Mouse (Mus musculus) MEL (cell line): Measurements from ENCODE around the gene Sycp2. TPM values are rescaled to one million over a fixed set of nuclear protein-coding genes. Genes with fewer than 3 reads are reported as not detected.

Experiments used
- DNase-seq: peaks from one replicate; pipeline ENCODE4 v3.0.0; 2011; ENCODE audit warnings: low read depth, low spot score
- H3K27ac ChIP-seq: 2 replicates; pipeline ENCODE4 v1.5.1; 2012; ENCODE audit warnings: low read depth, mild to moderate bottlenecking, control low read depth, low read length, moderate library complexity; ENCODE audit not compliant: control insufficient read depth
- H3K27me3 ChIP-seq, 2 experiments: fragments of 150-350 bp in 1 of 2; sonication (generic) in 1 of 2; 2 replicates each; pipeline ENCODE4 v1.6.1; 2012; ENCODE audit warnings: low read length in 2 of 2, mild to moderate bottlenecking in 2 of 2, improper control_type of control experiment in 1 of 2, moderate library complexity in 1 of 2; ENCODE audit not compliant: insufficient read depth in 2 of 2, control insufficient read depth in 1 of 2
- H3K36me3 ChIP-seq, 2 experiments: 2 replicates each; pipeline ENCODE4 v1.6.1; 2012 to 2014; ENCODE audit warnings: low read length in 2 of 2, improper control_type of control experiment in 1 of 2, inconsistent platforms in 1 of 2, mild to moderate bottlenecking in 1 of 2; ENCODE audit not compliant: insufficient read depth in 2 of 2, control insufficient read depth in 1 of 2
- H3K4me1 ChIP-seq, 2 experiments: fragments of 150-350 bp in 1 of 2; sonication (generic) in 1 of 2; 2 replicates each; pipeline ENCODE4 v1.6.1; 2012; ENCODE audit warnings: low read length in 2 of 2, improper control_type of control experiment in 1 of 2, mild to moderate bottlenecking in 1 of 2; ENCODE audit not compliant: insufficient read depth in 2 of 2, control insufficient read depth in 1 of 2
- H3K4me3 ChIP-seq, 2 experiments: fragments of 150-350 bp in 1 of 2; sonication (generic) in 1 of 2; 2 replicates each; pipeline ENCODE4 v1.5.1; 2012; ENCODE audit warnings: low read depth in 2 of 2, low read length in 2 of 2, mild to moderate bottlenecking in 2 of 2, moderate library complexity in 2 of 2, control low read depth in 1 of 2, improper control_type of control experiment in 1 of 2; ENCODE audit not compliant: control insufficient read depth in 1 of 2, insufficient read depth in 1 of 2
- H3K79me2 ChIP-seq: 2 replicates; pipeline ENCODE4 v1.6.1; 2012; ENCODE audit warnings: mild to moderate bottlenecking, low read length, moderate library complexity; ENCODE audit not compliant: control insufficient read depth, poor library complexity, insufficient read depth
- H3K9ac ChIP-seq: 2 replicates; pipeline ENCODE4 v1.6.1; 2012; ENCODE audit warnings: low read depth, mild to moderate bottlenecking, control low read depth, low read length, moderate library complexity; ENCODE audit not compliant: control insufficient read depth, poor library complexity, severe bottlenecking
- H3K9me3 ChIP-seq: fragments of 150-350 bp; sonication (generic); replicated peaks from 2 replicates; pipeline ENCODE4 v1.6.1; 2012; ENCODE audit warnings: mild to moderate bottlenecking, low read length, improper control_type of control experiment, moderate library complexity; ENCODE audit not compliant: insufficient read depth
- CHD2 ChIP-seq: IDR thresholded peaks from 2 replicates; pipeline ENCODE4 v1.6.1; 2011; ENCODE audit warnings: low read length, improper control_type of control experiment
- CTCF ChIP-seq, 3 experiments: IDR thresholded peaks in 2 of 3; conservative IDR thresholded peaks in 1 of 3; 2 replicates each; pipeline ENCODE4 v1.5.1; 2011 to 2012; ENCODE audit warnings: low read length in 3 of 3, low read depth in 2 of 3, mild to moderate bottlenecking in 2 of 3, improper control_type of control experiment in 1 of 3, inconsistent platforms in 1 of 3, mixed read lengths in 1 of 3, moderate library complexity in 1 of 3; ENCODE audit not compliant: control insufficient read depth in 1 of 3, insufficient read depth in 1 of 3, poor library complexity in 1 of 3, severe bottlenecking in 1 of 3
- E2F4 ChIP-seq: IDR thresholded peaks from 2 replicates; pipeline ENCODE4 v1.6.1; 2011; ENCODE audit warnings: low read depth, low read length, improper control_type of control experiment, borderline replicate concordance
- ELF1 ChIP-seq: IDR thresholded peaks from 2 replicates; pipeline ENCODE4 v1.6.1; 2014; ENCODE audit warnings: low read depth, mild to moderate bottlenecking, inconsistent platforms, low read length, improper control_type of control experiment, moderate library complexity
- EP300 ChIP-seq, 2 experiments: IDR thresholded peaks; 2 replicates each; pipeline ENCODE4 v1.6.1; 2011; ENCODE audit warnings: improper control_type of control experiment in 2 of 2, low read length in 2 of 2, low read depth in 1 of 2, mild to moderate bottlenecking in 1 of 2
- ETS1 ChIP-seq: IDR thresholded peaks from 2 replicates; pipeline ENCODE4 v1.6.1; 2012; ENCODE audit warnings: low read depth, mild to moderate bottlenecking, inconsistent platforms, low read length, improper control_type of control experiment, moderate library complexity
- GATA1 ChIP-seq: IDR thresholded peaks from 2 replicates; pipeline ENCODE4 v1.6.1; 2011; ENCODE audit warnings: low read depth, low read length, improper control_type of control experiment
- HCFC1 ChIP-seq: IDR thresholded peaks from 2 replicates; pipeline ENCODE4 v1.6.1; 2012; ENCODE audit warnings: low read depth, mild to moderate bottlenecking, inconsistent platforms, low read length, improper control_type of control experiment, moderate library complexity
- JUND ChIP-seq: IDR thresholded peaks from 2 replicates; pipeline ENCODE4 v1.6.1; 2011; ENCODE audit warnings: low read depth, mild to moderate bottlenecking, improper control_type of control experiment, low read length
- KAT2A ChIP-seq: conservative IDR thresholded peaks from 2 replicates; pipeline ENCODE4 v1.6.1; 2012; ENCODE audit warnings: low read depth, low read length, improper control_type of control experiment, inconsistent platforms
- MAFK ChIP-seq: IDR thresholded peaks from 2 replicates; pipeline ENCODE4 v1.6.1; 2011; ENCODE audit warnings: low read depth, mild to moderate bottlenecking, low read length, improper control_type of control experiment, borderline replicate concordance
- MAX ChIP-seq: IDR thresholded peaks from 2 replicates; pipeline ENCODE4 v1.6.1; 2011; ENCODE audit warnings: low read length, improper control_type of control experiment
- MEF2A ChIP-seq: IDR thresholded peaks from 2 replicates; pipeline ENCODE4 v1.6.1; 2014; ENCODE audit warnings: low read depth, mild to moderate bottlenecking, inconsistent platforms, low read length, improper control_type of control experiment; ENCODE audit not compliant: poor library complexity, insufficient replicate concordance, severe bottlenecking; ENCODE audit errors: extremely low read depth
- NRF1 ChIP-seq: IDR thresholded peaks from 2 replicates; pipeline ENCODE4 v1.6.1; 2014; ENCODE audit warnings: low read depth, mild to moderate bottlenecking, inconsistent platforms, low read length, improper control_type of control experiment, moderate library complexity; ENCODE audit not compliant: poor library complexity, insufficient read depth, severe bottlenecking
- POLR2AphosphoS5 ChIP-seq: IDR thresholded peaks from 2 replicates; pipeline ENCODE4 v1.6.1; 2012; ENCODE audit warnings: low read depth, borderline replicate concordance, mild to moderate bottlenecking, inconsistent platforms, low read length, moderate library complexity, mixed read lengths
- RAD21 ChIP-seq: IDR thresholded peaks from 2 replicates; pipeline ENCODE4 v1.6.1; 2011; ENCODE audit warnings: mild to moderate bottlenecking, low read depth, low read length, improper control_type of control experiment
- SIN3A ChIP-seq: IDR thresholded peaks from 2 replicates; pipeline ENCODE4 v1.6.1; 2012; ENCODE audit warnings: low read length, improper control_type of control experiment, inconsistent platforms
- SMC3 ChIP-seq: IDR thresholded peaks from 2 replicates; pipeline ENCODE4 v1.6.1; 2011; ENCODE audit warnings: low read depth, low read length, improper control_type of control experiment
- TBP ChIP-seq: IDR thresholded peaks from 2 replicates; pipeline ENCODE4 v1.8.0; 2011; ENCODE audit warnings: low read depth, low read length, improper control_type of control experiment
- TCF12 ChIP-seq: IDR thresholded peaks from 2 replicates; pipeline ENCODE4 v1.6.1; 2014; ENCODE audit warnings: low read depth, mild to moderate bottlenecking, inconsistent platforms, low read length, improper control_type of control experiment, moderate library complexity
- USF1 ChIP-seq: IDR thresholded peaks from 2 replicates; pipeline ENCODE4 v1.6.1; 2014; ENCODE audit warnings: low read depth, mild to moderate bottlenecking, inconsistent platforms, low read length, improper control_type of control experiment, moderate library complexity
- ZC3H11A ChIP-seq: IDR thresholded peaks from 2 replicates; pipeline ENCODE4 v1.6.1; 2012; ENCODE audit warnings: low read depth, mild to moderate bottlenecking, inconsistent platforms, low read length, improper control_type of control experiment
- ZKSCAN1 ChIP-seq: IDR thresholded peaks from 2 replicates; pipeline ENCODE4 v1.6.1; 2012; ENCODE audit warnings: low read depth, mild to moderate bottlenecking, inconsistent platforms, low read length, improper control_type of control experiment, moderate library complexity
- ZMIZ1 ChIP-seq: IDR thresholded peaks from 2 replicates; pipeline ENCODE4 v1.6.1; 2012; ENCODE audit warnings: low read depth, mild to moderate bottlenecking, inconsistent platforms, low read length, improper control_type of control experiment, moderate library complexity
- ZNF384 ChIP-seq: IDR thresholded peaks from 2 replicates; pipeline ENCODE4 v1.6.1; 2012; ENCODE audit warnings: low read depth, mild to moderate bottlenecking, inconsistent platforms, low read length, improper control_type of control experiment
- polyA plus RNA-seq, 2 experiments: library from polyadenylated mRNA; stranded (reverse) in 1 of 2; unstranded in 1 of 2; fragments of >175 nt in 1 of 2; fragments of >200 nt in 1 of 2; gene quantifications; 2 replicates each; pipeline versions ENCODE4 v1.2.1 to v1.2.4; 2012; ENCODE audit warnings: low replicate concordance in 2 of 2, low read depth in 1 of 2; ENCODE audit not compliant: insufficient read length in 2 of 2, insufficient read depth in 1 of 2, missing spikeins in 1 of 2
- total RNA-seq: library from RNA; depleted of rRNA; stranded (reverse); fragments of 300-350 nt; gene quantifications from 2 replicates; pipeline ENCODE4 v1.2.3, GENCODE M21; 2012

Gene Sycp2
- total and polyA plus RNA-seq, 3 experiments, result not detected

DNA sequence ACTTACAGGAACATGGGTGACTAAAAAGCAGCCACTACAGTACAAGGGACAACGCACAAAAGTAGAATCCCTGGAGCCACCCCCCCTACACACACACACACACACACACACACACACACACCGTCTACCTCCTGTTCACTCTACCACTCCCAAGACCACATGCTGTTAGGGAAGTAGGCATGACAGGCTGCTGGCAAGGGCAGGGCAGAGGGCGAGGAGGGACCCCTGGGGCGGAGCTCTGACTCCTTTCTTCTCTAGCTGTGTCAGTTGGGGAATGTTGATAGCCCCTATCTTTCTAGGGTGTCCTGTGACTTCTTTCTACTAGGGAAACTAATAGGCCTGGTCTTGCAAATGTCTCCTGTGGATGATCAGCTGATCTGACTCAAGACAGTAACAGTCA lies 9.5 kb upstream of the Sycp2 start:
- no peak overlapping the region for H3K9ac ChIP-seq
- H3K4me3 ChIP-seq, result no peak overlapping the region
- no peaks in the 10 kb centered on the region for H3K9me3 ChIP-seq
- H3K4me1 ChIP-seq, result no peaks in the 10 kb centered on the region
- H3K36me3 ChIP-seq, result no peaks in the 10 kb centered on the region
- no peaks in the 10 kb centered on the region for H3K79me2 ChIP-seq
- TF ChIP-seq JUND, result no peak
- TF ChIP-seq EP300 (IDR thresholded peaks at IDR 0.05; ENCODE audit: low read depth in 1 of 2, low read length in 2 of 2), result no peak
- no peak for TF ChIP-seq CHD2
- no peak for TF ChIP-seq HCFC1
- TF ChIP-seq CTCF (IDR thresholded peaks at IDR 0.05 in 2 of 3, conservative IDR thresholded peaks at IDR 0.05 in 1 of 3; ENCODE audit: control insufficient read depth in 1 of 3, insufficient read depth in 1 of 3, low read depth in 2 of 3, low read length in 3 of 3, poor library complexity in 1 of 3, severe bottlenecking in 1 of 3), result no peak
- TF ChIP-seq MAFK, result no peak
- no peak for TF ChIP-seq SMC3
- no peak for TF ChIP-seq ETS1
- TF ChIP-seq TCF12, result no peak
- TF ChIP-seq ZMIZ1, result no peak
- no peak for TF ChIP-seq ZC3H11A
- TF ChIP-seq NRF1, result no peak
- TF ChIP-seq POLR2AphosphoS5, result no peak
- no peak for TF ChIP-seq TBP
- TF ChIP-seq ELF1, result no peak
- DNase-seq, result no peak
- H3K27me3 ChIP-seq, result no peaks in the 10 kb centered on the region
- no peak overlapping the region for H3K27ac ChIP-seq

DNA sequence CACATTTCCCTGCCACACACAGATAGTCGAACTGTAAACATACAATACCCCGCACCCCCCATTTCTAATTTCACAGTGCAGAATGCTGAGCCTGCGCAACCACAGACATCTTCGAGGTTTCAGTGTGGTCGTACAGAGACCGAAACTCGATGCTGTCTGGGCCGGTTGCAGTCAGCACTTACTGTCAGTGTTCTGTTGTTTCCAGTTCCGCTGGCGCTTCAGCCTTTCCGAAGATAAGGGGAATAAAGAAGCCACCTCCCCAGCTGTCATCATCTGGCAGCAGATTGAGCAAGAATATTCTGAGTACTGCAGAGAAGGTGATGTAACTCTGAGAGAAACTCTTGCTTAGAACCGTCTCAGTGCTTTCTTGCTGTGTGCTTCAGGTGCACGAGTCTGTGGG lies 8.9 kb upstream of the Sycp2 start:
- Histone ChIP-seq H3K4me1 (no peaks in the 10 kb centered on the region), H3K36me3 (no peaks in the 10 kb centered on the region), H3K27me3 (no peaks in the 10 kb centered on the region), H3K9ac (no peak overlapping the region), H3K9me3 (no peaks in the 10 kb centered on the region), H3K4me3 (no peak overlapping the region), H3K79me2 (no peaks in the 10 kb centered on the region), H3K27ac (no peak overlapping the region)
- TF ChIP-seq KAT2A (no peak), ZC3H11A (no peak), RAD21 (no peak), MEF2A (no peak), E2F4 (no peak), GATA1 (no peak), ZNF384 (no peak), USF1 (no peak), SIN3A (no peak), ZKSCAN1 (no peak), HCFC1 (no peak), MAX (no peak), ELF1 (no peak), ETS1 (no peak), CHD2 (no peak)
- no peak for DNase-seq
